Comparison of ENCODE assay signal across 11 mouse cellular contexts in genomic region chr12:51972269-51973065, GRCm38 (mm10). TPM values are rescaled to one million over a fixed set of nuclear protein-coding genes. Genes with fewer than 3 reads are reported as not detected.
DNase-seq lines count a peak whose midpoint lies in the region; ATAC-seq and TF ChIP-seq lines count a peak whose summit lies in the region.
"Had no signal": no experiment of that assay in that cellular context is flagged by ENCODE, and none has a peak within 500 bp of the region (broad histone marks: within the 10 kb centered on the region; RNA-seq: fewer than 3 reads in every experiment).

No protein-coding gene starts in this region.

- H3K27me3 ChIP-seq in intestine, postnatal 0 days (replicated peaks; ENCODE audit: control insufficient read depth, insufficient read depth, low read length): no peaks in the 10 kb centered on the region
- H3K27me3 ChIP-seq in intestine, embryonic 16.5 days (replicated peaks; ENCODE audit: control insufficient read depth, insufficient read depth, low read length): no peaks in the 10 kb centered on the region
- H3K27me3 ChIP-seq: intestine, embryonic 15.5 days had no signal

- no peaks in the 10 kb centered on the region for H3K9me3 ChIP-seq in intestine, postnatal 0 days (ENCODE audit: control insufficient read depth)
- no peaks in the 10 kb centered on the region for H3K9me3 ChIP-seq in intestine, embryonic 16.5 days (ENCODE audit: control insufficient read depth, low read length)
- H3K9me3 ChIP-seq: intestine, embryonic 15.5 days had no signal

- TF ChIP-seq CTCF in intestine, postnatal 0 days (IDR thresholded peaks at IDR 0.05; ENCODE audit: low read depth): peak; percentile 50

- H3K36me3 ChIP-seq in intestine, postnatal 0 days (ENCODE audit: control insufficient read depth, insufficient read depth): no peaks in the 10 kb centered on the region
- H3K36me3 ChIP-seq in intestine, embryonic 16.5 days (ENCODE audit: control insufficient read depth, insufficient read depth, low read length): no peaks in the 10 kb centered on the region
- H3K36me3 ChIP-seq: intestine, embryonic 15.5 days had no signal

- H3K4me1 ChIP-seq in intestine, postnatal 0 days (replicated peaks; ENCODE audit: control insufficient read depth, insufficient read depth, low read length): no peaks in the 10 kb centered on the region
- peaks cover 11% of the 10 kb centered on the region for H3K4me1 ChIP-seq in intestine, embryonic 16.5 days (ENCODE audit: control insufficient read depth, insufficient read depth, low read length)

- no peak overlapping the region for H3K4me2 ChIP-seq in intestine, postnatal 0 days (replicated peaks; ENCODE audit: low read depth)
- H3K4me2 ChIP-seq in intestine, embryonic 16.5 days (ENCODE audit: low read depth, low read length): no peak overlapping the region

- WGBS in intestine, postnatal 0 days: 92% methylated on average over 5 of the region's 5 CpGs
- whole genome bisulfite sequencing in intestine, embryonic 16.5 days: 96% methylated on average over 5 of the region's 5 CpGs

- H3K4me3 ChIP-seq in intestine, postnatal 0 days (ENCODE audit: low read depth, low read length): no peak overlapping the region
- H3K4me3 ChIP-seq in intestine, embryonic 16.5 days (ENCODE audit: low read length): no peak overlapping the region

- no peak for ATAC-seq in intestine, postnatal 0 days
- no peak for ATAC-seq in intestine, embryonic 16.5 days
- no peak for ATAC-seq in activated CD4-positive, CD25-positive, alpha-beta regulatory T cell, adult 4 months
- ATAC-seq: intestine, embryonic 15.5 days had no signal

- DNase-seq in lung, postnatal 10 days: peak; percentile 11
- DNase-seq in lung, adult 18-20 months: no peak
- peak; percentile 51 for DNase-seq in ES-CJ7 (ENCODE audit: low read depth, low spot score)
- DNase-seq in kidney, postnatal 4 days: peak; percentile 14 to 25
- DNase-seq in frontal cortex, adult 2 months (ENCODE audit: extremely low spot score in 1 of 2, low spot score in 1 of 2): no peak
- DNase-seq: lung, postnatal 36 days had no signal

- no peak overlapping the region for H3K27ac ChIP-seq in intestine, postnatal 0 days (ENCODE audit: low read depth, low read length)
- H3K27ac ChIP-seq in intestine, embryonic 16.5 days (ENCODE audit: low read length): no peak overlapping the region
- H3K27ac ChIP-seq: intestine, embryonic 15.5 days had no signal

- H3K9ac ChIP-seq in intestine, postnatal 0 days (ENCODE audit: low read depth, low read length): no peak overlapping the region
- H3K9ac ChIP-seq in intestine, embryonic 16.5 days (ENCODE audit: low read depth, low read length): no peak overlapping the region

RNA-seq across cellular contexts. Expression of gene Heatr5a, which starts 1.3 kb away (rescaled TPM):
- polyA plus RNA-seq in intestine, postnatal 0 days (2015; fragmentation: Nextera tagmentation; extraction: Ambion mirVana): 4.4 and 5.5 TPM in 2 replicates
- polyA plus RNA-seq in intestine, embryonic 16.5 days (2015; fragmentation: Nextera tagmentation; extraction: Ambion mirVana): 7.7 and 8.7 TPM in 2 replicates
- 10 to 100 TPM in 1 of 2 experiments, 1 to 10 TPM in 1; 7.5 to 12.2 TPM for polyA plus RNA-seq in activated CD4-positive, CD25-positive, alpha-beta regulatory T cell, adult 4 months (2017; shearing (Covaris generic))
- polyA plus RNA-seq in frontal cortex, adult 2 months (2012; rRNA removed): 5.8 and 6.8 TPM in 2 replicates

RNA-seq across cellular contexts. Expression of gene Dtd2, which starts 33.8 kb away (rescaled TPM):
- 28.5 and 31.8 TPM in 2 replicates for polyA plus RNA-seq in intestine, postnatal 0 days (2015; fragmentation: Nextera tagmentation; extraction: Ambion mirVana)
- polyA plus RNA-seq in intestine, embryonic 16.5 days (2015; fragmentation: Nextera tagmentation; extraction: Ambion mirVana): 26.5 and 26.8 TPM in 2 replicates
- 10 to 100 TPM; 12.8 to 17.3 TPM for polyA plus RNA-seq in activated CD4-positive, CD25-positive, alpha-beta regulatory T cell, adult 4 months (2017; shearing (Covaris generic))
- 12.7 and 16.0 TPM in 2 replicates for polyA plus RNA-seq in frontal cortex, adult 2 months (2012; rRNA removed)

RNA-seq across cellular contexts. Expression of gene Gpr33, which starts 55.4 kb away (rescaled TPM):
- not detected in 2 replicates for polyA plus RNA-seq in intestine, postnatal 0 days (2015; fragmentation: Nextera tagmentation; extraction: Ambion mirVana)
- not detected in 2 replicates for polyA plus RNA-seq in intestine, embryonic 16.5 days (2015; fragmentation: Nextera tagmentation; extraction: Ambion mirVana)
- polyA plus RNA-seq in activated CD4-positive, CD25-positive, alpha-beta regulatory T cell, adult 4 months (2017; shearing (Covaris generic)): not detected
- polyA plus RNA-seq in frontal cortex, adult 2 months (2012; rRNA removed): not detected in 2 replicates
- polyA plus RNA-seq: heart, embryonic 16.5 days; intestine, embryonic 15.5 days had no signal

Comparison
In these comparisons a context has a peak if more than half of its experiments do, and no peak if none do; other contexts are left out.
1. DNase-seq: peak in lung, postnatal 10 days (single experiment), ES-CJ7 (single experiment) and kidney, postnatal 4 days (2 of 2); none in lung, adult 18-20 months (0 of 2) and frontal cortex, adult 2 months (0 of 2).